ENCODE assay signal across 8 mouse cellular contexts in genomic region chr8:63951626-63952377, GRCm38 (mm10). TPM values are rescaled to one million over a fixed set of nuclear protein-coding genes. Genes with fewer than 3 reads are reported as not detected.
DNase-seq lines count a peak whose midpoint lies in the region; ATAC-seq and TF ChIP-seq lines count a peak whose summit lies in the region.

Gene Sgo2b, minus strand, starts transcription at chr8:63952248.

- no peak for DNase-seq in heart, adult 2 months
- peak; percentile 63 for DNase-seq in R1 (ENCODE audit: low read depth, low spot score)
- peak; percentile 45 for DNase-seq in midbrain, embryonic 10.5 days (ENCODE audit: low spot score)
- DNase-seq in adrenal gland, postnatal 10 days, result no peak
- no peak for DNase-seq in gastrocnemius, postnatal 4 days (ENCODE audit: low spot score in 2 of 2)
- no peak for DNase-seq in ovary, adult 18-20 months (ENCODE audit: low spot score)

- H3K36me3 ChIP-seq in heart, embryonic 13.5 days, result no peaks in the 10 kb centered on the region
- no peaks in the 10 kb centered on the region for H3K36me3 ChIP-seq in heart, adult 2 months (ENCODE audit: control insufficient read depth, insufficient read depth, low read length)
- H3K36me3 ChIP-seq in forebrain, embryonic 13.5 days (ENCODE audit: poor library complexity, severe bottlenecking), result no peaks in the 10 kb centered on the region
- H3K36me3 ChIP-seq in midbrain, embryonic 10.5 days, result no peaks in the 10 kb centered on the region

- peak within 1 kb of the TSS; percentile 46 for H3K4me3 ChIP-seq in heart, embryonic 13.5 days
- H3K4me3 ChIP-seq in heart, adult 2 months, result no peak within 1 kb of the TSS
- H3K4me3 ChIP-seq in forebrain, embryonic 13.5 days, result peak within 1 kb of the TSS; percentile 37
- peak within 1 kb of the TSS; percentile 48 for H3K4me3 ChIP-seq in midbrain, embryonic 10.5 days

- peak within 1 kb of the TSS; percentile 74 for H3K4me2 ChIP-seq in heart, embryonic 13.5 days
- peak within 1 kb of the TSS; percentile 67 for H3K4me2 ChIP-seq in forebrain, embryonic 13.5 days

- peak within 1 kb of the TSS; percentile 52; the same call in 1 of the 2 replicates for H3K9ac ChIP-seq in heart, embryonic 13.5 days
- no peak within 1 kb of the TSS for H3K9ac ChIP-seq in heart, adult 2 months (ENCODE audit: low read depth, low read length)
- H3K9ac ChIP-seq in forebrain, embryonic 13.5 days, result peak within 1 kb of the TSS; percentile 56

- ATAC-seq in heart, embryonic 13.5 days (ENCODE audit: extremely low read depth, insufficient number of reproducible peaks, low FRiP score, low TSS enrichment), result no peak
- ATAC-seq in forebrain, embryonic 13.5 days, result peak; percentile 80

- TF ChIP-seq CTCF in heart, adult 2 months (IDR thresholded peaks at IDR 0.05), result no peak

- peaks cover 7% of the 10 kb centered on the region; the same call in 1 of the 2 replicates for H3K4me1 ChIP-seq in heart, embryonic 13.5 days
- H3K4me1 ChIP-seq in heart, adult 2 months (ENCODE audit: control insufficient read depth, insufficient read depth, low read length), result no peaks in the 10 kb centered on the region
- peaks cover 6% of the 10 kb centered on the region; the same call in 1 of the 2 replicates for H3K4me1 ChIP-seq in forebrain, embryonic 13.5 days
- H3K4me1 ChIP-seq in midbrain, embryonic 10.5 days, result peaks cover 9% of the 10 kb centered on the region; the same call in 1 of the 2 replicates

- peaks cover 12% of the 10 kb centered on the region; the same call in 1 of the 2 replicates for H3K27me3 ChIP-seq in heart, embryonic 13.5 days (replicated peaks)
- no peaks in the 10 kb centered on the region for H3K27me3 ChIP-seq in heart, adult 2 months (ENCODE audit: control insufficient read depth, insufficient read depth, low read length)
- peaks cover 6% of the 10 kb centered on the region; the same call in 1 of the 2 replicates for H3K27me3 ChIP-seq in forebrain, embryonic 13.5 days
- 0 out of 2 replicates have a peak, but pooled peaks cover 6% of the 10 kb centered on the region for H3K27me3 ChIP-seq in midbrain, embryonic 10.5 days (ENCODE audit: low read depth, poor library complexity, severe bottlenecking)

- intact Hi-C loops in heart, adult 2 months (cut with DNase I), result no loop called here

- no peaks in the 10 kb centered on the region for H3K9me3 ChIP-seq in heart, embryonic 13.5 days
- no peaks in the 10 kb centered on the region for H3K9me3 ChIP-seq in forebrain, embryonic 13.5 days (replicated peaks)
- no peaks in the 10 kb centered on the region for H3K9me3 ChIP-seq in midbrain, embryonic 10.5 days (replicated peaks)

- TF ChIP-seq EP300 in heart, adult 2 months (IDR thresholded peaks at IDR 0.05; ENCODE audit: insufficient read depth, low read depth, low read length), result no peak

- no peak within 1 kb of the TSS for H3K27ac ChIP-seq in heart, embryonic 13.5 days (replicated peaks)
- H3K27ac ChIP-seq in heart, adult 2 months, result no peak within 1 kb of the TSS
- no peak within 1 kb of the TSS for H3K27ac ChIP-seq in forebrain, embryonic 13.5 days
- peak within 1 kb of the TSS; percentile 63; the same call in 1 of the 2 replicates for H3K27ac ChIP-seq in midbrain, embryonic 10.5 days (replicated peaks)

- WGBS in heart, embryonic 13.5 days, result 2% methylated on average over 30 of the region's 30 CpGs
- WGBS in heart, adult 2 months, result 6% methylated on average over 29 of the region's 30 CpGs
- 8% methylated on average over 28 of the region's 30 CpGs for WGBS in forebrain, embryonic 13.5 days
- 7% methylated on average over 28 of the region's 30 CpGs for WGBS in midbrain, embryonic 10.5 days

- no peak for TF ChIP-seq POLR2A in heart, adult 2 months (IDR thresholded peaks at IDR 0.05; ENCODE audit: insufficient read depth, low read depth, low read length)

- no peaks in the 10 kb centered on the region for H3K79me2 ChIP-seq in heart, adult 2 months (replicated peaks; ENCODE audit: control insufficient read depth, insufficient read depth, low read length)

RNA-seq across cellular contexts. Expression of gene Sgo2b, which starts in this region (rescaled TPM):
- not detected in 2 replicates for polyA plus RNA-seq in heart, embryonic 13.5 days (2015; fragmentation: Nextera tagmentation; extraction: Ambion mirVana)
- total RNA-seq in heart, adult 2 months (2021), result not detected
- not detected in 2 replicates for polyA plus RNA-seq in heart, adult 2 months (2012; rRNA removed)
- not detected in 2 replicates for polyA plus RNA-seq in forebrain, embryonic 13.5 days (2015; fragmentation: Nextera tagmentation; extraction: Ambion mirVana)
- polyA plus RNA-seq in midbrain, embryonic 10.5 days (2016; fragmentation: Nextera tagmentation; extraction: Ambion mirVana), result 0.04 TPM in 1 of 2 replicates, not detected in the other
- total RNA-seq in adrenal gland, postnatal 10 days (2021), result not detected
- under 1 TPM in 1 of 2 experiments, not detected in 1; 0.07 TPM for total RNA-seq in gastrocnemius, postnatal 4 days (2021)

Comparison
In these comparisons a context has a peak if more than half of its experiments do, and no peak if none do; other contexts are left out.
1. Peak in ATAC-seq, H3K4me3 ChIP-seq, H3K9ac ChIP-seq and H3K4me2 ChIP-seq in forebrain, embryonic 13.5 days; RNA of the gene not detected or under 1 TPM.
2. Peak in DNase-seq, H3K4me3 ChIP-seq and H3K27ac ChIP-seq in midbrain, embryonic 10.5 days; RNA of the gene not detected or under 1 TPM.